Mouse (Mus musculus): ENCODE results near the gene 1700025B11Rik. TPM values are rescaled to one million over a fixed set of nuclear protein-coding genes. Genes with fewer than 3 reads are reported as not detected.
"Not testable (repeated sequence)": the region's sequence is repeated elsewhere in the genome, so short reads cannot be mapped to it uniquely, and the experiment has no call there.

1700025B11Rik gene
- total RNA-seq, 2 experiments from 2014 or later: not detected

DNA sequence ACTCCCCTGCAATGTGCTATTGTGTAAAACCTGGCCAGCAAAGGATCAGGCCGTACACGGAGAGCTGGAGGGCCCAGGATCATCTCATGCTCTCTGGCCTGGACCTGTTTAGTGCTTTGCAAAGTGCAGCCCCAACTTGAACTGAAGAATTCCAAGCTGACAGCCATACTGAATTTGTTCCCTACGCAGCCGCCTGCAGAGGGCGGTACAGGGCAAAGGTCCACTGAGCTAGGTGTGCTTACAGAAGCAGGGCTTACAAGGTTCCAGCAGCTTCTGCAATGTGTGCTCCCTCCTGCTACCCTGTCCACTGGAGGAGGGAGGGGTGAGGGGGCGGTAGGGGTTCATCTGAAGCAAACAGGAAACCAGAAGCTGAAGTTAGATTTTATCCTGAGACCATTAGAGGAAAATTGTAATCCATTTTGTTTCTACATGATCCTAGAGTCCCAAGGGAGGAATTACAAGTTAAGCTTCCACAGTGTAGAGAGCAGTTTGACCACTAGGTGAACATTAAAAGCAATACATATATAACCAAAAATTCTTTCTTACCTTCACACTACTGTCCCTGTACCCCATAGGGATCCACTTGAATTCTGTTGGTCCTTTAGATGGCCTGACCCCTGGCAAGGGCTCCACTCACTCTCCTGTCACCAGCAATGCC is 38.4 kb downstream of the 1700025B11Rik start:
- peak; percentile 2 to 47 for DNase-seq (ENCODE audit: low spot score in 2 of 2)
- H3K27ac ChIP-seq, H3K4me3 ChIP-seq: not testable (repeated sequence)
- peak; percentile 63 for TF ChIP-seq CTCF (conservative IDR thresholded peaks at IDR 0.05)

DNA sequence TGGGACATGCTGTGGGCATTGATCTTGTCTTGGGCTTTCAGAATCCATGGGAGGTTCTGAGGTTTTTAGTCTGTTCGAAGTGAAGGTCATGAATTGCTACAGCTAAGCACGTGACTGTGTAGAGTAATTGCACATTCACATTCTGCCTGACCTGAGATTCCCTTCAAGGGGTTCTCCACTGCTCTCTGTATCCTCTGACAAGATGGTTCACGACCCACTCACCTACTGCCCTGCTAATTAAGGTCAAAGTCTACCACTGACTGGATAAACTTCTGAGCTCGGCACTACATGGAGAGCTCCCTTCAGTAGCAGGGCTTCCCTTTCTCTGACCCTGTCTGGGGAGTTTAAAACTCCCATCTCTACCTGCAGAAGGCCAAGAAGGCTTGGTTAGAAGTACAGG is 41.1 kb downstream of the 1700025B11Rik start:
- H3K4me3 ChIP-seq; DNase-seq (ENCODE audit: low spot score in 2 of 2); H3K27ac ChIP-seq: not testable (repeated sequence)

Other genes with a start within 250 kb of the 1700025B11Rik start
- not detected for gene Apol7a, start 162.8 kb downstream of the 1700025B11Rik start, total RNA-seq (2021)
- gene Apol9a, start 150.8 kb downstream of the 1700025B11Rik start, total RNA-seq (2021): not detected
- not detected for gene Apol7b, start 114.4 kb downstream of the 1700025B11Rik start, total RNA-seq (2021)
- gene Apol10a, start 84.8 kb downstream of the 1700025B11Rik start, total RNA-seq (2021): not detected
- gene Apol11a, start 53.6 kb downstream of the 1700025B11Rik start, total RNA-seq (2021): not detected
- gene Apol7c, start 28.6 kb downstream of the 1700025B11Rik start, total RNA-seq (2021): not detected
- gene Apol10b, start 34.2 kb upstream of the 1700025B11Rik start, total RNA-seq (2021): not detected
- not detected for gene Gm36245, start 37.4 kb upstream of the 1700025B11Rik start, total RNA-seq (2021)
- not detected for gene Apol11b, start 81.4 kb upstream of the 1700025B11Rik start, total RNA-seq (2021)
- gene Apol7e, start 137.0 kb upstream of the 1700025B11Rik start, total RNA-seq (2021): not detected
- gene Apol9b, start 167.1 kb upstream of the 1700025B11Rik start, total RNA-seq (2021): not detected
- gene Apol8, start 195.1 kb upstream of the 1700025B11Rik start, total RNA-seq (2021): 1 to 10 TPM; 5.7 to 7.4 TPM

Data from layer of hippocampus, adult 2 months (tissue).